Mouse (Mus musculus) left cerebral cortex, postnatal 10 days (tissue): ENCODE data around the gene 4930519P11Rik. TPM values are rescaled to one million over a fixed set of nuclear protein-coding genes. Genes with fewer than 3 reads are reported as not detected.

ENCODE experiments used
- DNase-seq, 2 experiments: peaks; one replicate each; pipeline ENCODE4 v3.0.0; 2021 to 2022; ENCODE audit warnings: low spot score in 2 of 2, mixed read lengths in 1 of 2; ENCODE audit errors: extremely low spot score in 1 of 2
- intact Hi-C: fragments of 180-260 bp; cut with DNase I; formaldehyde crosslinking; loops from one replicate; pipeline ENCODE4 v1.15.1; 2025
- total RNA-seq, 2 experiments: library from RNA; stranded (reverse); gene quantifications; 2 replicates each; pipeline ENCODE4 v1.2.3; 2021

The 4930519P11Rik gene
- total RNA-seq: not detected

- DNase-seq: peak; percentile 79 to 94
- intact Hi-C loops: loop anchor here (5.0 to 10.0 kb wide), 3 partner anchors 59 to 201 kb away; partner anchors contain the start of genes Actl10 and Necab3
Observed at GRCm38 (mm10) chr2:154613118-154614115, at the start of gene 4930519P11Rik, which contains the start of gene Zfp341. 4930519P11Rik (minus strand) TSS chr2:154613437. Zfp341 (plus strand) TSS chr2:154613297.

DNA sequence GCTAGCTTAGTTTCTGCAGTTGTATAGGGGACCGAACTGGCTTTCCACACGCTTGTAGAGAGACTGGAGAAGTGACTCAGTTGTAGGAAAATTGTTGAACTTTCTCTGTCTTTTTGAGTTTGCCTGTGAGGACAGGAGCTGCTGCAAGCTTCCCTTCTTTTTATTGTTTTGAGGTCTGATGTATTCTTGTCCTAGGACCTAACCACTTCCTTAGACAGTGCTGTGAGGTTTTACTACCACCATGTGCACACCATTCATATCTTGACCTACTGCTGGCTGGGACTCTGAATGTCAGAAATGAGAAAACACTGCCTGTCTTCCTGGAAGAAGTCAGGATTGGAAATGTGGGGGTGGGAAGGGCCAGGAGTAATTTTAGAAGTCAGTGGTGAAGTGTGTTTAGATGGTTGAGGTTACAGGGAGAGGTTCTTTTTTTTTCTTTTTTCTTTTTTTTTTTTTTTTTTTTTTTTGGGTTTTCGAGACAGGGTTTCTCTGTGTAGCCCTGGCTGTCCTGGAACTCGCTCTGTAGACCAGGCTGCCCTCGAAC, 46.4 kb upstream of the 4930519P11Rik start:
- intact Hi-C loops: no loop called here
- DNase-seq: no peak

DNA sequence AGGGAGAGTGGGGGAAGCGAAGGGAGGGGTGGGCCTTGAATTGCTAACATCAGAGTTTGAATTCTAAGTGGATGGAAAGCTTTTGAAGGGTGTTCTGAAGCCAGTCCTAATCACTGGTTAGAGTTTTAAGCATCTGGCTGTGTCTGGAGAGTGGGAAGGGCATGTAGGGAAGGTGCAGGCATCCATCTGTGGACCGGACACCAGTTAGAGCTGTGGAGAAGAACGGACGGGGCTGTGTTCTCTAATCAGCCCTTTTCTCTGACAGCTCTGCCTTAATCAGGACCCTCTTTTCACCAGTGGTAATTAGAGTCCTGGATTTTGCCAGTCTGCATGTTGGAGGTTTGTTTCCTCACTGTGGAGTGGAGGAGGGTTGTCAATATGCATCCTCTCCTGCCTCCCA, 45.8 kb upstream of the 4930519P11Rik start:
- DNase-seq: no peak
- intact Hi-C loops: no loop called here

GRCm38 (mm10) chr2:154657486-154658237, 44.4 kb upstream of the 4930519P11Rik start:
- intact Hi-C loops: no loop called here
- no peak for DNase-seq

DNA sequence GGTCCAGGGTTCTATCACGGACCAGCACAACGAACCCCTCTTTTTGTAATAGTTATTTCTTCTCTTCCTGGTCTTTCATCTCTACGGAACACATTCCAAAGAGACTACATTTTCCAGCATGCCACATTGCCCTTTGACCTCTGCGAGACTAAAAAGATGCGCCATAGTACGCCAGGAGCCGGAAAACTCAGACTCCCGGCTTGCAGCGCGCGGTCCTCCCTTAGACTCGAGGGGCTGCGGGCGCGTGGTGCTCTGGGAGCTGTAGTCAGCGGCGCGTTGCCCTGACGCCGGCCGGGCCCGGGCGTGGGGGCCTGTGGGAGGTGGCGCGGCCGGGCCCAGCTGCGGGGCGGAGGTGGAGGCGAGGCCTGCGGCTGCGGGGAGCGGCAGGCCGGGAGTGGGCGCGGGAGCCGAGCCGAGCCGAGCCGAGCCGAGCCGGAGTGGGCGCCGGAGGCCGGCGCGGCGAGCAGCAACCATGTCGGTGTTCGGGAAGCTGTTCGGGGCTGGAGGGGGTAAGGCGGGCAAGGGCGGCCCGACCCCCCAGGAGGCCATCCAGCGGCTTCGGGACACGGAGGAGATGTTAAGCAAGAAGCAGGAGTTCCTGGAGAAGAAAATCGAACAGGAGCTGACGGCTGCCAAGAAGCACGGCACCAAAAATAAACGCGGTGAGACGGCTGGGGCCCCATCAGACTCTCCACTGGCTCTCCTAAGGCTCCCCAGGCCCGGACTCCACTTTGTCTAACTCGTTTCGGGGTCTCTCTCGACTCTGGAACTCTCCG, 43.7 kb upstream of the 4930519P11Rik start:
- DNase-seq: peak; percentile 98 to 99
- intact Hi-C loops: no loop called here

- intact Hi-C loops: no loop called here
Observed at GRCm38 (mm10) chr2:154655878-154656414, 42.7 kb upstream of the 4930519P11Rik start.

GRCm38 (mm10) chr2:154654976-154655375, 41.7 kb upstream of the 4930519P11Rik start:
- no peak for DNase-seq
- intact Hi-C loops: no loop called here

More at GRCm38 (mm10) chr2:154655878-154656414, 42.7 kb upstream of the 4930519P11Rik start:
- no peak for DNase-seq

DNA sequence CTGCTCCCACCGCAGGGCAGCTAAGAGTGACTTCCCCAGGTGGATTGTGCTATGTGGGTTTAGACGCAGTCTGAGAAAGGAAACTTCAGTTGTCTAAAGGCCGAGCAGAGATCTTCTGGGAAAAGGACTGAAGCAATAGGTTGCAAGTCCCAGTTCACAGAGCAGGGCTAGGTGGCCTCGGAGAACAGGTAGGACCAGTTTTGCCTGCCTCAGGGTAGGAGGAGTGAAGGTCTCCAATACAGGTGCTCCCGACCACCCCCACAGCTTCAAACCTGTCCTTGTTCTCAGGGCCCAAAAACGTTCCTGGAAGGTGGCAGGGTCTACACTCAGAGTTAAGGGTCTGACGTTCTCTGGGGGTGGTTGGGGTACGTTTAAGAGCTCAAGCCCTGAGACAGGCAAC, 38.1 kb upstream of the 4930519P11Rik start, which contains the start of gene Chmp4b:
Chmp4b (plus strand) TSS at position 343 of the 400 bp plus-strand sequence.
- no peak for DNase-seq
- intact Hi-C loops: no loop called here

DNA sequence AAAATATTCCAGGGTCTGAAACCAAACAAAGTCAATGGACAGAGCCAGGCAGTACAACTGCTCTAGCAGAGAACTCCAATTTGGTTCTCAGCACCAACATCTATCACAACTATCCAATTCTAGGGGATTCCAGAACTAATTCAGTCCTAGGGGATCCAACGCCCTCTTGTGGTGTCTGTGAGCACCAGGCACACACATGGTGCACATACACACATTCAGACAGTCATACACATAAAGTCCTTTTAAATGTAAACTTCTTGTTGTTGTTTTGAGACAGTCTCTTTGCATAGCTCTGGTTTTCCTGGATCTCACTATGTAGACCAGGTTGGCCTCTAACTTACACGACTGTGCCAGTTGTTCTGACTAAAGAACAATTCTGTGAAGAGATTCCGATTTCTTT, 37.2 kb upstream of the 4930519P11Rik start:
- intact Hi-C loops: no loop called here
- DNase-seq: no peak

DNA sequence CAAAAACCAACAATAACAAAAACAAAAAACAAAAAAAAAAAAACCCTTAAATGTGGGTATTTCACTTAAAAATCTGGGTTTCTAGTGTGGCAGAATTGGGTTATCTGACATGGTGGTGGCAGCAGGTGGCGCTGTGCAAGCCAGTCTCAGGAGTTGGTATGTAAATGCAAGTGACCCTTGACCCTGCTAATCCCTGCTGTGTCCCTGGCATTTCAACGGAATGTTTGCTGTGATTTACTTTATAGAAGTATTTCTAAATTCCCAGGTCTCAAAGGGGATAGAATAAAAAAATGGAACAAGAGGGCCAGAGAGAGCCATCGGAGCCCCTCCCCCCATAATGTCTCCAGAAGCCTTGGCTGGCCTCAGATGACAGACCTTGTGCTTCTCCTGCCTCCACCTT, 34.8 kb upstream of the 4930519P11Rik start:
- DNase-seq: no peak
- intact Hi-C loops: loop anchor here (10.0 kb wide), 1 partner anchor 207 kb away; no protein-coding TSS in a partner anchor

DNA sequence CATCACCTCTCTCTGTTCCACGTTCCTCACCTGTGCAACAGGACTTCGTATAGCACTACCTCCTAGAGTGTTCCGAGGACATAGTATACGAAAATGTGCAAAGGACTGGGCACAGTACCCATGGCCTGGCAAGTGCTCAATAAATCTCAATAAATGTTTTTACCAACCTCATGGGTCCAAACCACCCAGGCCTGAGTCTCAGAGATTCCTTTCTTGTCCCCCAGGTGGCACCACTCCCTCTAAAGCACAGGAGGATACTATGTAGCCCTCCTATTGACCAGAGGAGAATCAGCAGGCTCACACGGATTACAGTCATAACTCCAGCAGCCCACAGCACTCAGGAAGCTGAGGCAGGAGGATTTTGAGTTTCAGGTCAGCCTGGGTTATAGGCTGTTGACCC, 33.4 kb upstream of the 4930519P11Rik start:
- intact Hi-C loops: loop anchor here (10.0 kb wide), 1 partner anchor 208 kb away; no protein-coding TSS in a partner anchor
- no peak for DNase-seq

GRCm38 (mm10) chr2:154642712-154643385, 29.6 kb upstream of the 4930519P11Rik start:
- intact Hi-C loops: loop anchor here (10.0 kb wide), 1 partner anchor 212 kb away; no protein-coding TSS in a partner anchor
- DNase-seq: no peak

- DNase-seq: no peak
- intact Hi-C loops: loop anchor here (10.0 kb wide), 1 partner anchor 213 kb away; no protein-coding TSS in a partner anchor
Observed at GRCm38 (mm10) chr2:154642005-154642459, 28.8 kb upstream of the 4930519P11Rik start.

DNA sequence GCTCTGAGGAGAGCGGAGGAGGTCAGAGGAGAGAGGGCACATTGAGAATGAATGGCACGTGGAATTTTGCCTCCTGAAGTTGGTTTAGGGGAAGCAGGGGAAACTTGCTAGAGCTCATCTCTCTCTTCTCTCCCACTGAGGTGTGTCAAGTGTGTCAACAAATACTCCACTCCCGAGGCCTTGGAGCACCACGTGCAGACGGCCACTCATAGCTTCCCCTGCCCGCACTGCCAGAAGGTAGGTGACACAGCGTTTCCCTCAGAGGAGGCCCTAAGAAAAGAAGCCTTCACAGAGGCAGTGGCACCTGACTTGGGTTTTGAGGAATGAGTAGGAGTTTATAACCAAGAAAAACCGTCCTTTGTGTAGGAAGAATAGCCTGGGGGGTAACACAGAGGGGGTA, 27.9 kb upstream of the 4930519P11Rik start:
- no peak for DNase-seq
- intact Hi-C loops: loop anchor here (10.0 kb wide), 1 partner anchor 214 kb away; no protein-coding TSS in a partner anchor

GRCm38 (mm10) chr2:154639115-154639514, 25.9 kb upstream of the 4930519P11Rik start:
- no peak for DNase-seq
- intact Hi-C loops: no loop called here

- DNase-seq: no peak
- intact Hi-C loops: no loop called here
Observed at GRCm38 (mm10) chr2:154638521-154638920, 25.3 kb upstream of the 4930519P11Rik start.

DNA sequence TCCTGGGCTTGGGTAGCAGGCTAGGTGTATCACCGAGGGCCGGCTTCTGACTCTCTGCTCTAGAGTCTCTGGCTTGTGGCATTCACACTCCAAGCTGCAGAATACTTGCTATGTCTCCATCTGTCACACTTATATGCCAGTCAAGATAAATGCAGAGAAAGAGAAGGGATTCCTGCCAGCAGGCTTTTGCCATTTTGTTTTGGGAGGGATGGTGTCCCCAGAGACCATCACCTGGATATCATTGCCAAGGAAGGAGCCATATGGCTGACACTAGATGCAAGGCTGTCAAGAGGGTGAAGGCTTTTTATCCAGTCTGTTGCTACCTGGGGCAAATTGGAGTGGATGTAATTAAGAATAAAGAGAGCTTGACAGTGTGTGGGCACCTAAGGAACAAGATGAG, 22.6 kb upstream of the 4930519P11Rik start:
- no peak for DNase-seq
- intact Hi-C loops: no loop called here
